Mouse (Mus musculus) neural tube, embryonic 13.5 days (tissue): Measurements from ENCODE around the gene Vmn2r80. TPM values are rescaled to one million over a fixed set of nuclear protein-coding genes. Genes with fewer than 3 reads are reported as not detected.

Experiments used
- polyA plus RNA-seq: library from polyadenylated mRNA; unstranded; fragments of >200 nt; fragmentation: Nextera tagmentation; extraction: Ambion mirVana; gene quantifications from 2 replicates; pipeline ENCODE4 v1.2.1, GENCODE M21; 2015

Vmn2r80 gene
- polyA plus RNA-seq, 1 experiment from 2014 or later = not detected

Other genes starting within 250 kb of the Vmn2r80 start
- not detected in 2 replicates for gene Olfr1354, start 235.6 kb upstream of the Vmn2r80 start, polyA plus RNA-seq
- gene Olfr8, start 198.1 kb upstream of the Vmn2r80 start, polyA plus RNA-seq = not detected in 2 replicates
- not detected in 2 replicates for gene Olfr1353, start 185.5 kb upstream of the Vmn2r80 start, polyA plus RNA-seq
- not detected in 2 replicates for gene Olfr1352, start 167.7 kb upstream of the Vmn2r80 start, polyA plus RNA-seq
- gene Olfr1351, start 136.3 kb upstream of the Vmn2r80 start, polyA plus RNA-seq = not detected in 2 replicates
- gene Olfr57, start 120.0 kb upstream of the Vmn2r80 start, polyA plus RNA-seq = 0.31 and 0.54 TPM in 2 replicates
- gene 2610008E11Rik, start 51.2 kb upstream of the Vmn2r80 start, polyA plus RNA-seq = 47.0 and 51.2 TPM in 2 replicates
- not detected in 2 replicates for gene Vmn2r81, start 98.9 kb downstream of the Vmn2r80 start, polyA plus RNA-seq
- gene Vmn2r82, start 207.8 kb downstream of the Vmn2r80 start, polyA plus RNA-seq = not detected in 2 replicates